ENCODE assay signal across 7 mouse cellular contexts in the genomic region with DNA sequence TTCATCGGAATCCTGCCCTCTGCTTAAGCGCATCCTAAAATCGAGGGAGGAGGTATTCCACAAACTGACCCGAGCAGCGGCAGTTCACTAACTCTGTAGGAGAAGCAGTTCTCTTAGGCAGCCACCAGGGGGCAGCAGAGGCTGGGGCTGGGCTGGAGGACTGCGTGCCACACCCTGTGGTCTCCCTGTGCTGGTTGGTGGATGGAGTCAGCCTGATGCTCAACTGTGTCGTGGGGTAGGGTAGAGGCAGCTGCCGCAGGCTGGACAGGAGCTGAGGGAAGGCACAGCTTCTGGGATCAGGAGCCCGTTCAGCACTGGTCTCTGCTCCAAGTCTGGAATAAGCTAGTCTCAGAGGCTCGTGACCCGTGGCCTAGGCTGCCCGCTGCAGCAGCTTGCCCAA. TPM values are rescaled to one million over a fixed set of nuclear protein-coding genes. Genes with fewer than 3 reads are reported as not detected.
DNase-seq lines count a peak whose midpoint lies in the region; ATAC-seq lines count a peak whose summit lies in the region.

No protein-coding gene starts in this region.

- no peak overlapping the region for H3K9ac ChIP-seq in intestine, embryonic 14.5 days (ENCODE audit: low read length)

- peak; percentile 67; the same call in 1 of the 2 replicates for ATAC-seq in intestine, embryonic 14.5 days (replicated peaks; ENCODE audit: low FRiP score, low TSS enrichment, low read depth)

- peak; percentile 88 to 93 for DNase-seq in adrenal gland, adult 18-20 months (ENCODE audit: low spot score in 2 of 2)
- DNase-seq in embryo, embryonic 10 days (ENCODE audit: low spot score) = peak; percentile 93
- peak; percentile 88 for DNase-seq in gastrocnemius, postnatal 14 days
- peak; percentile 94 for DNase-seq in intestine, embryonic 14.5 days (ENCODE audit: low spot score)
- DNase-seq in left cerebral cortex, postnatal 36 days (ENCODE audit: low spot score in 2 of 2) = peak; percentile 76 to 79
- DNase-seq in midbrain, embryonic 10.5 days (ENCODE audit: low spot score) = peak; percentile 90
- peak; percentile 21 to 42 for DNase-seq in right cerebral cortex, postnatal 36 days (ENCODE audit: low spot score in 2 of 2)

- 0 out of 2 replicates have a peak, but pooled peaks cover 3% of the 10 kb centered on the region for H3K9me3 ChIP-seq in intestine, embryonic 14.5 days (ENCODE audit: control insufficient read depth, low read length)
- no peaks in the 10 kb centered on the region for H3K9me3 ChIP-seq in midbrain, embryonic 10.5 days (replicated peaks)

- intact Hi-C loops in gastrocnemius, postnatal 14 days (cut with DNase I; ENCODE audit: low total_unique reads) = loop anchor here (2.0 kb wide), 1 partner anchor 92 kb away; no protein-coding TSS in a partner anchor
- intact Hi-C loops in left cerebral cortex, postnatal 36 days (cut with DNase I) = loop anchor here (1.0 to 5.0 kb wide), 2 partner anchors 90 to 304 kb away; no protein-coding TSS in a partner anchor

- no peaks in the 10 kb centered on the region for H3K27me3 ChIP-seq in intestine, embryonic 14.5 days (replicated peaks; ENCODE audit: control insufficient read depth, insufficient read depth, low read length)
- peaks cover 35% of the 10 kb centered on the region for H3K27me3 ChIP-seq in midbrain, embryonic 10.5 days (ENCODE audit: low read depth, poor library complexity, severe bottlenecking)

- H3K27ac ChIP-seq in intestine, embryonic 14.5 days (ENCODE audit: low read depth) = no peak overlapping the region
- H3K27ac ChIP-seq in midbrain, embryonic 10.5 days (replicated peaks) = peak overlapping the region; percentile 87

- 21% methylated on average over 12 of the region's 12 CpGs for WGBS in intestine, embryonic 14.5 days
- 19% methylated on average over 12 of the region's 12 CpGs for WGBS in midbrain, embryonic 10.5 days

- H3K4me3 ChIP-seq in intestine, embryonic 14.5 days (ENCODE audit: low read depth, low read length) = no peak overlapping the region
- peak overlapping the region; percentile 32 for H3K4me3 ChIP-seq in midbrain, embryonic 10.5 days

- no peaks in the 10 kb centered on the region for H3K36me3 ChIP-seq in intestine, embryonic 14.5 days (ENCODE audit: control insufficient read depth, insufficient read depth, low read length)
- no peaks in the 10 kb centered on the region for H3K36me3 ChIP-seq in midbrain, embryonic 10.5 days

- H3K4me1 ChIP-seq in intestine, embryonic 14.5 days (replicated peaks; ENCODE audit: control insufficient read depth, insufficient read depth, low read length) = peaks cover 29% of the 10 kb centered on the region
- peaks cover 48% of the 10 kb centered on the region for H3K4me1 ChIP-seq in midbrain, embryonic 10.5 days

- peak overlapping the region; percentile 43 for H3K4me2 ChIP-seq in intestine, embryonic 14.5 days (ENCODE audit: low read length)

RNA-seq across cellular contexts. Expression of a gene that starts 27.7 kb away (rescaled TPM):
- 10 to 100 TPM; 12.0 to 18.1 TPM for total RNA-seq in adrenal gland, adult 18-20 months (2021)
- total RNA-seq in gastrocnemius, postnatal 14 days (2021) = 1 to 10 TPM; 2.9 to 3.7 TPM
- 3.4 and 3.5 TPM in 2 replicates for polyA plus RNA-seq in intestine, embryonic 14.5 days (2014; fragmentation: Nextera tagmentation; extraction: Ambion mirVana)
- total RNA-seq in left cerebral cortex, postnatal 36 days (2021) = 1 to 10 TPM; 1.4 to 1.5 TPM
- 3.6 and 3.7 TPM in 2 replicates for polyA plus RNA-seq in midbrain, embryonic 10.5 days (2016; fragmentation: Nextera tagmentation; extraction: Ambion mirVana)

RNA-seq across cellular contexts. Expression of a gene that starts 34.0 kb away (rescaled TPM):
- 10 to 100 TPM; 47.6 to 51.9 TPM for total RNA-seq in adrenal gland, adult 18-20 months (2021)
- 1 to 10 TPM; 1.3 to 1.4 TPM for total RNA-seq in gastrocnemius, postnatal 14 days (2021)
- 14.2 and 15.8 TPM in 2 replicates for polyA plus RNA-seq in intestine, embryonic 14.5 days (2014; fragmentation: Nextera tagmentation; extraction: Ambion mirVana)
- total RNA-seq in left cerebral cortex, postnatal 36 days (2021) = 10 to 100 TPM; 14.6 to 15.3 TPM
- 0.64 and 1.4 TPM in 2 replicates for polyA plus RNA-seq in midbrain, embryonic 10.5 days (2016; fragmentation: Nextera tagmentation; extraction: Ambion mirVana)

RNA-seq across cellular contexts. Expression of a gene that starts 59.5 kb away (rescaled TPM):
- 1 to 10 TPM in 1 of 2 experiments, under 1 TPM in 1; 0.93 to 1.4 TPM for total RNA-seq in adrenal gland, adult 18-20 months (2021)
- total RNA-seq in gastrocnemius, postnatal 14 days (2021) = under 1 TPM; 0.21 to 0.38 TPM
- 4.6 and 4.9 TPM in 2 replicates for polyA plus RNA-seq in intestine, embryonic 14.5 days (2014; fragmentation: Nextera tagmentation; extraction: Ambion mirVana)
- total RNA-seq in left cerebral cortex, postnatal 36 days (2021) = 1 to 10 TPM; 3.2 to 3.3 TPM
- 7.4 and 7.5 TPM in 2 replicates for polyA plus RNA-seq in midbrain, embryonic 10.5 days (2016; fragmentation: Nextera tagmentation; extraction: Ambion mirVana)

Comparison
In these comparisons a context has a peak if more than half of its experiments do, and no peak if none do; other contexts are left out.
1. DNase-seq: peak in every context shown above with its lines; median percentile 94 in intestine, embryonic 14.5 days; 93 in embryo, embryonic 10 days; 90 in adrenal gland, adult 18-20 months; 90 in midbrain, embryonic 10.5 days; 88 in gastrocnemius, postnatal 14 days; 78 in left cerebral cortex, postnatal 36 days; 32 in right cerebral cortex, postnatal 36 days.
2. RNA of a gene that starts 34.0 kb away (total RNA-seq): 47.6 to 51.9 TPM in adrenal gland, adult 18-20 months and 14.6 to 15.3 TPM in left cerebral cortex, postnatal 36 days; 1.3 to 1.4 TPM in gastrocnemius, postnatal 14 days; every median in the first group is over 4 times any median in the second.